Mouse (Mus musculus): Measurements from ENCODE around the gene Frg2f1. TPM values are rescaled to one million over a fixed set of nuclear protein-coding genes. Genes with fewer than 3 reads are reported as not detected.
"Not testable (repeated sequence)": the region's sequence is repeated elsewhere in the genome, so short reads cannot be mapped to it uniquely, and the experiment has no call there.

Gene Frg2f1
- polyA plus RNA-seq, 1 experiment = 15.8 TPM

GRCm38 (mm10) chr4:119539836-119540532 lies 655 bp upstream of the Frg2f1 start:
- TF ChIP-seq CTCF (IDR thresholded peaks at IDR 0.05; ENCODE audit: extremely low read depth, insufficient read depth, low read length) (no peak), POLR2A (IDR thresholded peaks at IDR 0.05; ENCODE audit: extremely low read depth, insufficient read depth, low read length) (peak; percentile 29; the same call in 1 of the 2 replicates)
- peak overlapping the region; percentile 74 for H3K4me3 ChIP-seq (ENCODE audit: insufficient read depth, low read length)

GRCm38 (mm10) chr4:119537436-119537835 lies 1.9 kb downstream of the Frg2f1 start:
- H3K27ac ChIP-seq (ENCODE audit: insufficient read depth, low read length) = no peak overlapping the region
- no peak for TF ChIP-seq CTCF (IDR thresholded peaks at IDR 0.05; ENCODE audit: extremely low read depth, insufficient read depth, low read length)
- TF ChIP-seq POLR2A (IDR thresholded peaks at IDR 0.05; ENCODE audit: extremely low read depth, insufficient read depth, low read length) = no peak
- H3K4me1 ChIP-seq (ENCODE audit: control insufficient read depth, insufficient read depth, low read length) = peaks cover 3% of the 10 kb centered on the region; the same call in 1 of the 2 replicates
- no peak overlapping the region for H3K4me3 ChIP-seq (ENCODE audit: insufficient read depth, low read length)

More at GRCm38 (mm10) chr4:119539836-119540532, 655 bp upstream of the Frg2f1 start:
- peaks cover 3% of the 10 kb centered on the region; the same call in 1 of the 2 replicates for H3K4me1 ChIP-seq (ENCODE audit: control insufficient read depth, insufficient read depth, low read length)
- peak overlapping the region; percentile 98 for H3K27ac ChIP-seq (ENCODE audit: insufficient read depth, low read length)

- H3K4me3 ChIP-seq (ENCODE audit: insufficient read depth, low read length); H3K4me1 ChIP-seq (ENCODE audit: control insufficient read depth, insufficient read depth, low read length); H3K27ac ChIP-seq (ENCODE audit: insufficient read depth, low read length): not testable (repeated sequence)
These were observed 2.7 kb downstream of the Frg2f1 start, which contains the start of gene Foxj3 for GRCm38 (mm10) chr4:119536615-119537014. TSS of gene Foxj3 (plus strand) at chr4:119537004.

DNA sequence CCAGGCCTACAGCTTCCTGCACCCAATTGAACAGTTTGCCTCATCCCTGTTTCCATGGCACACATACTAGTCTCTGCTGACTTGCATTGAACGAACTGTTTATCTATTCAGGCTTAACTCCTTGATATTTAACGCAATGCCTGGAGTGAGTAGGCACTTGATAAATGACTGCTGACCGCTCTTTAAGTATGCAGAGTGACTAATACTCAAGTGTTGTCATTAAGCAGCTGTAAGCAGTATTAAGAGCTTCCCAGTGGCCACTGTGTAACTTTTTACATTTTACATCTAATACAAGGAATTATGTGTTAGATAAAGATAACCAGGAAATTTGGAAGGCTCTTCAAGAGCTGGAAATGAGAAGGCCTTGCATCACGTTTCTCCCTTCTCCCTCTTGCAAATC lies 4.2 kb downstream of the Frg2f1 start:
- TF ChIP-seq CTCF (IDR thresholded peaks at IDR 0.05; ENCODE audit: extremely low read depth, insufficient read depth, low read length) = no peak
- no peak for TF ChIP-seq POLR2A (IDR thresholded peaks at IDR 0.05; ENCODE audit: extremely low read depth, insufficient read depth, low read length)
- Histone ChIP-seq H3K4me3 (ENCODE audit: insufficient read depth, low read length) (no peak overlapping the region), H3K27ac (ENCODE audit: insufficient read depth, low read length) (no peak overlapping the region), H3K4me1 (ENCODE audit: control insufficient read depth, insufficient read depth, low read length) (peaks cover 3% of the 10 kb centered on the region; the same call in 1 of the 2 replicates)

GRCm38 (mm10) chr4:119531813-119532212 lies 7.5 kb downstream of the Frg2f1 start:
- Histone ChIP-seq H3K27ac (ENCODE audit: insufficient read depth, low read length) (no peak overlapping the region), H3K4me3 (ENCODE audit: insufficient read depth, low read length) (no peak overlapping the region), H3K4me1 (ENCODE audit: control insufficient read depth, insufficient read depth, low read length) (no peaks in the 10 kb centered on the region)
- TF ChIP-seq POLR2A (IDR thresholded peaks at IDR 0.05; ENCODE audit: extremely low read depth, insufficient read depth, low read length) (no peak), CTCF (IDR thresholded peaks at IDR 0.05; ENCODE audit: extremely low read depth, insufficient read depth, low read length) (no peak)

- Histone ChIP-seq H3K4me3 (ENCODE audit: insufficient read depth, low read length) (no peak overlapping the region), H3K27ac (ENCODE audit: insufficient read depth, low read length) (no peak overlapping the region), H3K4me1 (ENCODE audit: control insufficient read depth, insufficient read depth, low read length) (peaks cover 6% of the 10 kb centered on the region)
- TF ChIP-seq POLR2A (IDR thresholded peaks at IDR 0.05; ENCODE audit: extremely low read depth, insufficient read depth, low read length) (no peak), CTCF (IDR thresholded peaks at IDR 0.05; ENCODE audit: extremely low read depth, insufficient read depth, low read length) (no peak)
These were observed 12.9 kb downstream of the Frg2f1 start for GRCm38 (mm10) chr4:119526329-119526845.

- H3K27ac ChIP-seq (ENCODE audit: insufficient read depth, low read length) = peak overlapping the region; percentile 77; the same call in 1 of the 2 replicates
- H3K4me1 ChIP-seq (ENCODE audit: control insufficient read depth, insufficient read depth, low read length) = peaks cover 6% of the 10 kb centered on the region
- TF ChIP-seq CTCF (IDR thresholded peaks at IDR 0.05; ENCODE audit: extremely low read depth, insufficient read depth, low read length) (no peak), POLR2A (IDR thresholded peaks at IDR 0.05; ENCODE audit: extremely low read depth, insufficient read depth, low read length) (no peak)
- H3K4me3 ChIP-seq (ENCODE audit: insufficient read depth, low read length) = no peak overlapping the region
These were observed 14.9 kb downstream of the Frg2f1 start for GRCm38 (mm10) chr4:119524466-119524865.

- TF ChIP-seq CTCF (IDR thresholded peaks at IDR 0.05; ENCODE audit: extremely low read depth, insufficient read depth, low read length) (no peak), POLR2A (IDR thresholded peaks at IDR 0.05; ENCODE audit: extremely low read depth, insufficient read depth, low read length) (no peak)
- Histone ChIP-seq H3K4me1 (ENCODE audit: control insufficient read depth, insufficient read depth, low read length) (peaks cover 6% of the 10 kb centered on the region), H3K4me3 (ENCODE audit: insufficient read depth, low read length) (no peak overlapping the region), H3K27ac (ENCODE audit: insufficient read depth, low read length) (peak overlapping the region; percentile 77; the same call in 1 of the 2 replicates)
These were observed 15.3 kb downstream of the Frg2f1 start for GRCm38 (mm10) chr4:119524010-119524409.

- TF ChIP-seq CTCF (IDR thresholded peaks at IDR 0.05; ENCODE audit: extremely low read depth, insufficient read depth, low read length) (no peak), POLR2A (IDR thresholded peaks at IDR 0.05; ENCODE audit: extremely low read depth, insufficient read depth, low read length) (no peak)
- peaks cover 6% of the 10 kb centered on the region for H3K4me1 ChIP-seq (ENCODE audit: control insufficient read depth, insufficient read depth, low read length)
- peak overlapping the region; percentile 64; the same call in 1 of the 2 replicates for H3K27ac ChIP-seq (ENCODE audit: insufficient read depth, low read length)
- H3K4me3 ChIP-seq (ENCODE audit: insufficient read depth, low read length) = no peak overlapping the region
These were observed 15.8 kb downstream of the Frg2f1 start for GRCm38 (mm10) chr4:119523575-119523974.

DNA sequence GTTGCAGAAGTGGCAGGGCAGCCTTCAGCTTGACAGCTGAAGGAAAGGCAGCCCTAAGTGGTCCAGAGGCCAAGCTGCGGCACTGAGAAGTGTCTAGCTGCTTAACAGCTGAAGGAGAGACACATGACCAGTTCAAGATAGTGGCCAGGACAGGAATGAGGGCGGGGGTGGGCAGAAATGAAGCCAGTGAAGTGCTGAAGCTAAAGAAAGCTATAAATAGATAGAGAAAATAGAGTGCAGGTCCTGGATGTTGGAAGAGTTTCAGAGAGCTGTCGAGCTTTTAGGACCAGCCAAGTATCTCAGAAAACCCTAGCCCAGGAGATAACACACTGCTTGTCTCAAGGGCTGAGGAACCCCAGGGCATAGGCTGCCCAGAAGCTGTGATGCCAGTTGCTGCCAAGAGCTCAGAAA lies 26.6 kb downstream of the Frg2f1 start:
- Histone ChIP-seq H3K4me3 (ENCODE audit: insufficient read depth, low read length) (no peak overlapping the region), H3K4me1 (ENCODE audit: control insufficient read depth, insufficient read depth, low read length) (no peaks in the 10 kb centered on the region), H3K27ac (ENCODE audit: insufficient read depth, low read length) (no peak overlapping the region)
- TF ChIP-seq POLR2A (IDR thresholded peaks at IDR 0.05; ENCODE audit: extremely low read depth, insufficient read depth, low read length) = no peak
- no peak for TF ChIP-seq CTCF (IDR thresholded peaks at IDR 0.05; ENCODE audit: extremely low read depth, insufficient read depth, low read length)
